Mouse (Mus musculus): ENCODE data around the gene Ammecr1.
A peak's percentile ranks its signal among the peaks of the same experiment; 100 is the strongest.

Gene Ammecr1

GRCm38 (mm10) chrX:142829866-142830470, 136.6 kb downstream of the Ammecr1 start:
- no peak for DNase-seq (ENCODE audit: low read depth, low spot score)

DNA sequence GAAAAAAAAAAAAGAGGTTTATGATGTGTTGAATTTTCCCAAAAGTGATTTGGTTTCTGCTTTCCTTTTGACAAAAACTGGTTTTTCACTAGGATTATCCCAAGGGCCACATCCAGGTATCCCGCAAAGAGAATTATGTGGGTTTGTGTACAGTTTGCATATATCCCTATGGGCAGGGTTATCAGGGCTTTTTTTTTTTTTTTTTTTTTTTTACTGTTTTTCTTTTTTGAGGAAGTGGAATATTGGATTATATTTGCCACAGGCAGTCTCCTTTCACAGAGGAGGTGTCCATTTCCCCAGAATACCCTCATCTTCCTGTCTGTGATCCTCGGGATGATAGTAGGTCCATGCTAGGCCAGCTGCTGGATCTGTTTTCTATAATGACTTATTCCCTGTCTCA, 137.3 kb downstream of the Ammecr1 start:
- DNase-seq (ENCODE audit: low read depth, low spot score) = no peak

GRCm38 (mm10) chrX:142828184-142828908, 138.2 kb downstream of the Ammecr1 start:
- DNase-seq (ENCODE audit: low read depth, low spot score) = no peak

GRCm38 (mm10) chrX:142827644-142828043, 138.9 kb downstream of the Ammecr1 start:
- no peak for DNase-seq (ENCODE audit: low read depth, low spot score)

GRCm38 (mm10) chrX:142825309-142825708, 141.2 kb downstream of the Ammecr1 start:
- DNase-seq (ENCODE audit: low read depth, low spot score) = no peak

- peak; percentile 25 for DNase-seq (ENCODE audit: low read depth, low spot score)
Measured at GRCm38 (mm10) chrX:142821846-142822245, 144.7 kb downstream of the Ammecr1 start.

DNA sequence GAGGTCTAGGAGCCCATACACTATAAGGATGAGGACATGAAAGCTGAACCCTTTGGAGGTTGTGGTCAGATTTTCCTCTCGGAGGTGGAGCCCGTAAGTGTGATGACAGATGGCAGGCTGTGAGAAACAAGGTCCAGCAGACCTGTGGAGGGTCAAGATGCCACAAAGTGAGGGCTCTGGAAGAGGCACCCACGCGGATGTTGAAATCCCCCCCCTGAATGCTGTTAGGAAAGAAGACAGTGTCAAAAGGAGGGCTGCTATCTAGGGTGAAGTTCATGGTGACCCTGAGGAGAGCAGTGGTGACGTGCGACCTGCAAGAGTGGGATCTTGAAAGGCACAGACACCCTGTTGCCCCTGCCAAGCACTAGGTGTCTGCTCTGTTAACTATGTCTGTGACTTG, 145.3 kb downstream of the Ammecr1 start:
- DNase-seq (ENCODE audit: low read depth, low spot score) = no peak

- DNase-seq (ENCODE audit: low read depth, low spot score) = peak; percentile 56
Measured at GRCm38 (mm10) chrX:142818057-142818682, 148.4 kb downstream of the Ammecr1 start.

GRCm38 (mm10) chrX:142813146-142813545, 153.4 kb downstream of the Ammecr1 start:
- peak; percentile 60 for DNase-seq (ENCODE audit: low read depth, low spot score)

GRCm38 (mm10) chrX:142808411-142808810, 158.1 kb downstream of the Ammecr1 start:
- peak; percentile 73 for DNase-seq (ENCODE audit: low read depth, low spot score)

DNA sequence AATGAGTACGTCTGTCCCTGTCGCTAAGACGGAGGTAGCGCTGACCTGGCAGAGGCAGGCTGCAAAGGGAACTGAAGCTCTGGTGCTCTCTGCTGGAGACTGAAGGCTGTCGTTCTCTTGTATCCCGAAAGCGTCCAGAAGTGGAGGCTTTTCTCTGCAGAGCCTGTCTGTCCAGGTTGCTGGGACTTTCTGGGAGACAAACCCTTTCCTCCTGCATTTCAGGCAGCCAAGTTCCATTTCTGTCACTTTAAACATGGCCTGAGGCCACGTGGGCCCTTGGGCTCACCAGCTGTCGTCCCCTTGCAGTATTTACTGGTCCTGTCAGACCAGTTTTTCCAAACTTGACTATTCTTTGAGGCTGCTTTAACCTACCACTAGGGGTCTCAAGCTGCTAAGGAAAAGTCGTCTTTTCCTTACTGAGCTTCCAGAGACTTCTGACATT, 159.9 kb downstream of the Ammecr1 start:
- DNase-seq (ENCODE audit: low read depth, low spot score) = peak; percentile 74

DNA sequence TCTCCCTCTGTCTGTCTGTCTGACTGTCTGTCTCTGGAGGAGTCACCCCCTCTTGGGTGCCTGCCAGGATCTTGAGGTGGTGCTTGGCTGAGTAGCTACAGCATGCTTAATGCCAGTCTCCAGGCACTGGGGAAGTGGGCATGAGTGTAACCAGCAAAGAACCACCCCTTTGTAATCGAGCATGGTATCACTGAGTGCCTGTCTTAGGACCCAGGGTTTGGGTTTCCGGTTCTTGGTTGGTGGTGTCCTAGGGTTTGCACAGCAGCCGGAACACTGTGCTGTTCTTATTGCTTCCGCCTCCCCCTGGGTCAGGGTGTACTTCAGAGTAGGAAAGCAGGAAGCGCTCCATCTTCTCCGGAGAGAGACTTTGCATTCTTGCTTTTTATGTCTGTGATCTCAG, 160.4 kb downstream of the Ammecr1 start:
- peak; percentile 9 for DNase-seq (ENCODE audit: low read depth, low spot score)

GRCm38 (mm10) chrX:142804596-142804995, 161.9 kb downstream of the Ammecr1 start:
- peak; percentile 67 for DNase-seq (ENCODE audit: low read depth, low spot score)
